Mouse (Mus musculus) heart, postnatal 0 days (tissue): ENCODE measurements around the gene Kcnj10.

Experiments
- CTCF ChIP-seq: IDR thresholded peaks from 2 replicates; pipeline ENCODE4 v1.5.1; 2016; ENCODE audit warnings: antibody characterized with exemption, control low read depth, low read depth
- EP300 ChIP-seq: IDR thresholded peaks from 2 replicates; pipeline ENCODE4 v1.6.1; 2016; ENCODE audit warnings: antibody characterized with exemption, low read depth

DNA sequence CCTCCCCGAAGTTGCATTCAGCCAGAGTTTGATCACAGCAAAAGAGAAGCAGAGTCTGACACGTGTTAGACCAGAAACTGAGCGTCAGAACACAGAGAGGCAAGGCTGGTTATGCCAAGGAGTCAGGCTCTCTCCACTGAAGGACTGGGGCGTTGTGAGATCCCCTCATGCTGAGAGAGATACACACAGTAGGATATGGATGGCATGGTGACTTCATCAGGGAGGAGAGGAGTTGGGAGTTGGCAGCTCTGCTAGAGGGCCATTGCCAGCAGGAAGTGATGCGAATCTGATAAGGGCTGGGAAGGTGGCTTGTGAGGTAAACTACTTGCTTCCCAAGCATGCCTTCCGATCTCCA lies 73.2 kb downstream of the Kcnj10 start:
- no peak for TF ChIP-seq CTCF
- TF ChIP-seq EP300, result no peak
